Comparison of ENCODE assay signal across 8 mouse cellular contexts in the genomic region with DNA sequence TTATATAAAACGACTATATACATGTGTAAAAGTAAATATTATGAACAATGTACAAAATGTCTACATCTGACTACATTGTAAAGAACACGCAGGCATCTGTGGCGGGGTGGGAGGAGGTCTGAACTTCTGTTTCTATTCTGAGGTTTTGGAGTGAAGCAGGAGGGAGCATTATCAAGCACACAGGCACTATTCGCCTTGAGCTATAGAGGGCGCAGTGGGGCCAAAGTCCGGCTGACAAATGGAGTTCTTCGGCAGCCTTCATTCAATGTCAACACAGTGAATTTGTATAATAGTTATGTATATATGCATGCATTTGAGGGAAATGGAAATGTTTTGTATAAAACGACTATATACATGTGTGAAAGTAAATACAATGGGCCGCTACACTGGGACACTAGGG. TPM values are rescaled to one million over a fixed set of nuclear protein-coding genes. Genes with fewer than 3 reads are reported as not detected.
DNase-seq lines count a peak whose midpoint lies in the region; TF ChIP-seq lines count a peak whose summit lies in the region.

No protein-coding gene starts in this region.

- peak; percentile 29; the same call in 1 of the 2 replicates for TF ChIP-seq CTCF in spleen, adult 2 months (IDR thresholded peaks at IDR 0.05; ENCODE audit: extremely low read depth, insufficient read depth, insufficient read length, insufficient replicate concordance)

- no peaks in the 10 kb centered on the region for H3K9me3 ChIP-seq in forebrain, embryonic 10.5 days
- no peaks in the 10 kb centered on the region for H3K9me3 ChIP-seq in megakaryocyte, embryonic 14.5 days

- TF ChIP-seq POLR2A in spleen, adult 2 months (IDR thresholded peaks at IDR 0.05; ENCODE audit: low read depth, low read length), result no peak

- intact Hi-C loops in heart, postnatal 14 days (cut with DNase I), result no loop called here

- 9% methylated on average over 9 of the region's 9 CpGs for WGBS in forebrain, embryonic 10.5 days
- WGBS in spleen, adult 2 months, result 9% methylated on average over 9 of the region's 9 CpGs

- H3K36me3 ChIP-seq in forebrain, embryonic 10.5 days (replicated peaks), result no peaks in the 10 kb centered on the region
- H3K36me3 ChIP-seq in megakaryocyte, embryonic 14.5 days (replicated peaks; ENCODE audit: low read length), result no peaks in the 10 kb centered on the region
- H3K36me3 ChIP-seq in spleen, adult 2 months (ENCODE audit: control insufficient read depth, insufficient read depth, low read length), result no peaks in the 10 kb centered on the region

- H3K4me1 ChIP-seq in forebrain, embryonic 10.5 days, result peaks cover 6% of the 10 kb centered on the region
- peaks cover 26% of the 10 kb centered on the region for H3K4me1 ChIP-seq in megakaryocyte, embryonic 14.5 days
- H3K4me1 ChIP-seq in spleen, adult 2 months (ENCODE audit: control insufficient read depth, insufficient read depth, insufficient read length), result peaks cover 2% of the 10 kb centered on the region; the same call in 1 of the 2 replicates

- peak overlapping the region; percentile 76 for H3K27ac ChIP-seq in forebrain, embryonic 10.5 days
- no peak overlapping the region for H3K27ac ChIP-seq in spleen, adult 2 months (ENCODE audit: insufficient read depth, low read length)

- peaks cover 9% of the 10 kb centered on the region for H3K27me3 ChIP-seq in forebrain, embryonic 10.5 days (ENCODE audit: poor library complexity, severe bottlenecking)
- H3K27me3 ChIP-seq in megakaryocyte, embryonic 14.5 days (replicated peaks), result peaks cover 10% of the 10 kb centered on the region
- H3K27me3 ChIP-seq in spleen, adult 2 months (ENCODE audit: control insufficient read depth, insufficient read depth, low read length), result no peaks in the 10 kb centered on the region; the same call in 1 of the 2 replicates

- peak; percentile 54 for DNase-seq in layer of hippocampus, adult 11-12 months (ENCODE audit: low spot score)
- DNase-seq in layer of hippocampus, postnatal 36 days, result no peak
- DNase-seq in adrenal gland, postnatal 36 days, result peak; percentile 48 to 55
- peak; percentile 52 for DNase-seq in forebrain, embryonic 10.5 days (ENCODE audit: extremely low spot score, low spot score)
- DNase-seq in heart, postnatal 14 days, result peak; percentile 61 to 76
- peak; percentile 29 to 33 for DNase-seq in layer of hippocampus, postnatal 14 days (ENCODE audit: low spot score in 2 of 2)
- peak in 1 of 2 experiments; percentile 24 for DNase-seq in spleen, adult 2 months (ENCODE audit: low read depth in 1 of 2, low spot score in 2 of 2)

- H3K4me3 ChIP-seq in forebrain, embryonic 10.5 days, result peak overlapping the region; percentile 47
- H3K4me3 ChIP-seq in megakaryocyte, embryonic 14.5 days (replicated peaks), result peak overlapping the region; percentile 83
- no peak overlapping the region for H3K4me3 ChIP-seq in spleen, adult 2 months (ENCODE audit: extremely low read depth, insufficient read depth, insufficient read length)

RNA-seq across cellular contexts. Expression of a gene that starts 26.1 kb away (rescaled TPM):
- total RNA-seq in layer of hippocampus, postnatal 36 days (2021), result 10 to 100 TPM; 34.3 to 34.7 TPM
- total RNA-seq in adrenal gland, postnatal 36 days (2021), result 10 to 100 TPM; 21.3 to 22.0 TPM
- polyA plus RNA-seq in forebrain, embryonic 10.5 days (2016; fragmentation: Nextera tagmentation; extraction: Ambion mirVana), result 12.7 and 13.9 TPM in 2 replicates
- total RNA-seq in heart, postnatal 14 days (2021), result 10 to 100 TPM; 13.4 to 13.7 TPM
- 10 to 100 TPM; 31.7 to 36.2 TPM for total RNA-seq in layer of hippocampus, postnatal 14 days (2021)
- polyA plus RNA-seq in megakaryocyte, embryonic 14.5 days (2012; ENCODE audit: insufficient read depth, low replicate concordance), result 3.3 and 3.7 TPM in 2 replicates
- polyA plus RNA-seq in spleen, adult 2 months (2012; rRNA removed), result 5.1 and 5.2 TPM in 2 replicates

RNA-seq across cellular contexts. Expression of a gene that starts 57.3 kb away (rescaled TPM):
- not detected for total RNA-seq in layer of hippocampus, postnatal 36 days (2021)
- not detected for total RNA-seq in adrenal gland, postnatal 36 days (2021)
- polyA plus RNA-seq in forebrain, embryonic 10.5 days (2016; fragmentation: Nextera tagmentation; extraction: Ambion mirVana), result not detected in 2 replicates
- total RNA-seq in heart, postnatal 14 days (2021), result not detected
- not detected for total RNA-seq in layer of hippocampus, postnatal 14 days (2021)
- polyA plus RNA-seq in megakaryocyte, embryonic 14.5 days (2012; ENCODE audit: insufficient read depth, low replicate concordance), result not detected in 2 replicates
- polyA plus RNA-seq in spleen, adult 2 months (2012; rRNA removed), result not detected in 2 replicates

Comparison
In these comparisons a context has a peak if more than half of its experiments do, and no peak if none do; other contexts are left out.
1. DNase-seq: peak in layer of hippocampus, adult 11-12 months (single experiment), adrenal gland, postnatal 36 days (2 of 2), forebrain, embryonic 10.5 days (single experiment), heart, postnatal 14 days (2 of 2) and layer of hippocampus, postnatal 14 days (2 of 2); none in layer of hippocampus, postnatal 36 days (0 of 2).